Mouse (Mus musculus): ENCODE results near the gene Med9.

GRCm38 (mm10) chr11:59989406-59989805 lies 41.4 kb downstream of the Med9 start:
- TF ChIP-seq CTCF (IDR thresholded peaks at IDR 0.05) (no peak), POLR2A (IDR thresholded peaks at IDR 0.05; ENCODE audit: insufficient read depth, low read depth, low read length) (no peak), EP300 (IDR thresholded peaks at IDR 0.05; ENCODE audit: insufficient read depth, low read depth, low read length) (no peak)
